Mouse (Mus musculus): ENCODE data around the gene Bmp4.

GRCm38 (mm10) chr14:46430231-46430630, 39.8 kb upstream of the Bmp4 start:
- TF ChIP-seq CTCF (IDR thresholded peaks at IDR 0.05; ENCODE audit: low read depth, low read length) (no peak), GATA2 (IDR thresholded peaks at IDR 0.05; ENCODE audit: borderline replicate concordance, low read depth, low read length) (no peak), TAL1 (conservative IDR thresholded peaks at IDR 0.05; ENCODE audit: low read depth, low read length) (no peak)
